ENCODE assay signal across 10 mouse cellular contexts in genomic region chr1:84993235-84993634, GRCm38 (mm10). TPM values are rescaled to one million over a fixed set of nuclear protein-coding genes. Genes with fewer than 3 reads are reported as not detected.
A peak's percentile ranks its signal among the peaks of the same experiment; 100 is the strongest.
DNase-seq lines count a peak whose midpoint lies in the region; ATAC-seq and TF ChIP-seq lines count a peak whose summit lies in the region.
"Not testable (repeated sequence)": the region's sequence is repeated elsewhere in the genome, so short reads cannot be mapped to it uniquely, and the experiment has no call there.
"Had no signal": no experiment of that assay in that cellular context is flagged by ENCODE, and none has a peak within 500 bp of the region (broad histone marks: within the 10 kb centered on the region; RNA-seq: fewer than 3 reads in every experiment).

No protein-coding gene starts in this region.

- TF ChIP-seq CTCF in Patski (IDR thresholded peaks at IDR 0.05); lung, postnatal 0 days (IDR thresholded peaks at IDR 0.05): not testable (repeated sequence)

- no CpG with 5 or more reads among the region's 2 CpGs for WGBS in forebrain, embryonic 12.5 days
- WGBS in heart, embryonic 16.5 days = no CpG with 5 or more reads among the region's 2 CpGs
- WGBS in intestine, embryonic 14.5 days = no CpG with 5 or more reads among the region's 2 CpGs
- no CpG with 5 or more reads among the region's 2 CpGs for WGBS in limb, embryonic 13.5 days
- WGBS in lung, postnatal 0 days = no CpG with 5 or more reads among the region's 2 CpGs
- WGBS in midbrain, embryonic 16.5 days = no CpG with 5 or more reads among the region's 2 CpGs
- no CpG with 5 or more reads among the region's 2 CpGs for WGBS in stomach, embryonic 15.5 days

- ATAC-seq in Patski = peak; percentile 12
- ATAC-seq in forebrain, embryonic 12.5 days (ENCODE audit: low FRiP score) = peak; percentile 53; the same call in 1 of the 2 replicates
- peak; percentile 32; the same call in 1 of the 2 replicates for ATAC-seq in heart, embryonic 16.5 days (replicated peaks; ENCODE audit: extremely low read depth, insufficient read depth, low FRiP score)
- 0 out of 2 replicates have a peak, but pooled peaks have one; percentile 53 for ATAC-seq in intestine, embryonic 14.5 days (replicated peaks; ENCODE audit: low FRiP score, low TSS enrichment, low read depth)
- ATAC-seq in limb, embryonic 13.5 days (ENCODE audit: low FRiP score, low read depth) = 0 out of 2 replicates have a peak, but pooled peaks have one; percentile 32
- peak; percentile 23 for ATAC-seq in lung, postnatal 0 days
- ATAC-seq in midbrain, embryonic 16.5 days = peak; percentile 45
- ATAC-seq in stomach, embryonic 15.5 days (ENCODE audit: insufficient read depth, low FRiP score, low read depth) = peak; percentile 58

- POLR2A ChIA-PET in Patski (lab: Charles Lee) = not testable (repeated sequence)

- not testable (repeated sequence) for H3K4me2 ChIP-seq in forebrain, embryonic 12.5 days; heart, embryonic 16.5 days (ENCODE audit: low read depth, low read length); intestine, embryonic 14.5 days (ENCODE audit: low read length); limb, embryonic 13.5 days (replicated peaks); lung, postnatal 0 days (replicated peaks; ENCODE audit: low read depth, low read length); midbrain, embryonic 16.5 days (ENCODE audit: low read length); stomach, embryonic 15.5 days

- not testable (repeated sequence) for H3K4me1 ChIP-seq in forebrain, embryonic 12.5 days; heart, embryonic 16.5 days (ENCODE audit: control insufficient read depth, insufficient read depth, low read length); intestine, embryonic 14.5 days (replicated peaks; ENCODE audit: control insufficient read depth, insufficient read depth, low read length); limb, embryonic 13.5 days; lung, postnatal 0 days (ENCODE audit: insufficient read depth, low read depth, low read length); midbrain, embryonic 16.5 days (ENCODE audit: control insufficient read depth, insufficient read depth, low read length); stomach, embryonic 15.5 days

- not testable (repeated sequence) for H3K9me3 ChIP-seq in forebrain, embryonic 12.5 days; heart, embryonic 16.5 days (replicated peaks; ENCODE audit: control insufficient read depth, low read length); intestine, embryonic 14.5 days (ENCODE audit: control insufficient read depth, low read length); limb, embryonic 13.5 days; lung, postnatal 0 days (ENCODE audit: low read length); midbrain, embryonic 16.5 days (replicated peaks; ENCODE audit: control insufficient read depth, low read length, poor library complexity, severe bottlenecking); stomach, embryonic 15.5 days

- not testable (repeated sequence) for H3K36me3 ChIP-seq in forebrain, embryonic 12.5 days (replicated peaks); heart, embryonic 16.5 days (ENCODE audit: control insufficient read depth, insufficient read depth); intestine, embryonic 14.5 days (ENCODE audit: control insufficient read depth, insufficient read depth, low read length); limb, embryonic 13.5 days; lung, postnatal 0 days (ENCODE audit: insufficient read depth, low read length); midbrain, embryonic 16.5 days (ENCODE audit: control insufficient read depth, insufficient read depth, low read length); stomach, embryonic 15.5 days

- CTCF ChIA-PET in Patski (lab: Charles Lee) = not testable (repeated sequence)

- H3K4me3 ChIP-seq in forebrain, embryonic 12.5 days (replicated peaks); heart, embryonic 16.5 days (ENCODE audit: low read length); intestine, embryonic 14.5 days (ENCODE audit: low read depth, low read length); limb, embryonic 13.5 days; lung, postnatal 0 days (ENCODE audit: low read depth, low read length); midbrain, embryonic 16.5 days (ENCODE audit: low read depth, low read length); stomach, embryonic 15.5 days (replicated peaks): not testable (repeated sequence)

- H3K27me3 ChIP-seq in Patski; forebrain, embryonic 12.5 days; heart, embryonic 16.5 days (ENCODE audit: control insufficient read depth, insufficient read depth, low read length); intestine, embryonic 14.5 days (replicated peaks; ENCODE audit: control insufficient read depth, insufficient read depth, low read length); limb, embryonic 13.5 days; lung, postnatal 0 days (replicated peaks; ENCODE audit: insufficient read depth, low read length); midbrain, embryonic 16.5 days (ENCODE audit: control insufficient read depth, insufficient read depth, low read depth, low read length); stomach, embryonic 15.5 days (replicated peaks): not testable (repeated sequence)

- H3K9ac ChIP-seq in forebrain, embryonic 12.5 days; heart, embryonic 16.5 days (ENCODE audit: low read length); intestine, embryonic 14.5 days (ENCODE audit: low read length); limb, embryonic 13.5 days; lung, postnatal 0 days (replicated peaks; ENCODE audit: low read depth); midbrain, embryonic 16.5 days (ENCODE audit: low read depth, low read length); stomach, embryonic 15.5 days: not testable (repeated sequence)

- H3K27ac ChIP-seq in forebrain, embryonic 12.5 days; heart, embryonic 16.5 days (ENCODE audit: low read length); intestine, embryonic 14.5 days (ENCODE audit: low read depth); limb, embryonic 13.5 days; lung, postnatal 0 days (ENCODE audit: low read length); midbrain, embryonic 16.5 days (ENCODE audit: low read length); stomach, embryonic 15.5 days: not testable (repeated sequence)

- in situ Hi-C loops in Patski (cut with MboI; ENCODE audit: low pct_unique_long_range_greater_than_20kb) = not testable (repeated sequence)

- not testable (repeated sequence) for DNase-seq in Patski (ENCODE audit: low read depth, low spot score); intestine, embryonic 14.5 days (ENCODE audit: low spot score); lung, postnatal 0 days (ENCODE audit: low spot score)

- TF ChIP-seq EP300 in lung, postnatal 0 days (IDR thresholded peaks at IDR 0.05) = not testable (repeated sequence)

RNA-seq across cellular contexts. Expression of gene Slc16a14, which starts 58.3 kb away (rescaled TPM):
- polyA plus RNA-seq in Patski (2021) = not detected
- 11.4 and 11.5 TPM in 2 replicates for polyA plus RNA-seq in forebrain, embryonic 12.5 days (2016; fragmentation: Nextera tagmentation; extraction: Ambion mirVana)
- polyA plus RNA-seq in heart, embryonic 16.5 days (2015; fragmentation: Nextera tagmentation; extraction: Ambion mirVana) = not detected in 2 replicates
- polyA plus RNA-seq in intestine, embryonic 14.5 days (2014; fragmentation: Nextera tagmentation; extraction: Ambion mirVana) = 0.26 and 0.31 TPM in 2 replicates
- polyA plus RNA-seq in limb, embryonic 13.5 days (2015; fragmentation: Nextera tagmentation; extraction: Ambion mirVana) = 0.34 and 0.91 TPM in 2 replicates
- polyA plus RNA-seq in lung, postnatal 0 days (2015; fragmentation: Nextera tagmentation; extraction: Ambion mirVana) = 0.04 TPM in 1 of 2 replicates, not detected in the other
- 17.2 and 17.7 TPM in 2 replicates for polyA plus RNA-seq in midbrain, embryonic 16.5 days (2015; fragmentation: Nextera tagmentation; extraction: Ambion mirVana)
- polyA plus RNA-seq in stomach, embryonic 15.5 days (2015; fragmentation: Nextera tagmentation; extraction: Ambion mirVana) = 0.26 and 0.35 TPM in 2 replicates
- polyA plus RNA-seq: activated CD4-positive, CD25-positive, alpha-beta regulatory T cell, adult 4 months; erythroblast, embryonic 14.5 days had no signal
